Mouse (Mus musculus): ENCODE measurements around the gene Tcte2. TPM values are rescaled to one million over a fixed set of nuclear protein-coding genes. Genes with fewer than 3 reads are reported as not detected.

Tcte2 gene
- total RNA-seq, 2 experiments from 2014 or later = 13.6 to 17.9 TPM

DNA sequence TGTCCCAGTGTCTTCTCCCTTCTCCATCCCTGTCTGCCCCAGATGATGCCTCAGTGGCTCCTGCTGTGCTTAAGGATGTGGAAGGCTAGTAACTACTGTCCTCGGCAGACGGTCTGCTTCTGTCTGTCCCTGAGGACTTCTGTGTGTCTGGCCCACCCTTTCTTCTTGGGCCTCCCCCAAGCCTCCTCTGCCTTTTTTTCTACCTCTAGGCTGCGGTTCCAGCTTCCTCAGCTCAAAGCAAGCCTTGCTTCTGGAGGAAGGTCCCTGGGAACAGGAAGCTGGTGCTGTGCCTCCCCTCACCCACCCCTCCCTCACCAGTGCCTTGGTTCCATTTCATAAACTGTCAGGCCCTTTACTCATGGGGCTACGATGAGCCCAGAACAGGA is 29.9 kb downstream of the Tcte2 start:
- DNase-seq (ENCODE audit: extremely low spot score in 1 of 2, low spot score in 2 of 2) = no peak
- intact Hi-C loops (cut with DNase I) = no loop called here

DNA sequence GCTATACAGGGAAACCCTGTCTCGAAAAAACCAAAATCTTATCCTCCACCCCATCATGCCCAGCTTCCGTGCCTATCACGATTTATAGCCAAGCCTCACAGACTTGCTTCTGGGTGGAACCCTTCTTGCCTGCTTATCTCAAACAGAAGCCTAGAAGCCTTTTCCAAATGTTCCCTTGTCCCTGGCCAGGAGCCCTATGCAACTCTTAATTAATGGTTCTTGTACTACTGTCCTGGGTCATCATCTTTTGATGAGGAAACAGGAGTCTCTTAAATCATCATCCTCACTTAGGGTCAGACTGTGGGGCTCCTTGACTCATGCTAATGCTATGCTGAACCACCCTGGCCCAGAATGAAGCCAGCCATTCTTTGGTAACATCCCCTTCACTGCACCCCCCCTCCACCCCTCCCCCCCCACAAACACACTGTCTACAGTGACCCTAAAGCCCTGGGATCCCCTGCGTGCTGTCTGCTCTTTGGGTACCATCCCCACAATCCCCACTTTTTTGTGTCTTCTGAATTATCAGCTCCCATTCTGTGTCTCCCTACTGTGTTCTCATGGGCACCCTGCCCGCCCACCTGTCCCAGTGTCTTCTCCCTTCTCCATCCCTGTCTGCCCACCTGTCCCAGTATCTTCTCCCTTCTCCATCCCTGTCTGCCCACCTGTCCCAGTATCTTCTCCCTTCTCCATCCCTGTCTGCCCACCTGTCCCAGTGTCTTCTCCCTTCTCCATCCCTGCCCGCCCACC is 30.5 kb downstream of the Tcte2 start:
- intact Hi-C loops (cut with DNase I) = no loop called here
- no peak for DNase-seq (ENCODE audit: extremely low spot score in 1 of 2, low spot score in 2 of 2)

DNA sequence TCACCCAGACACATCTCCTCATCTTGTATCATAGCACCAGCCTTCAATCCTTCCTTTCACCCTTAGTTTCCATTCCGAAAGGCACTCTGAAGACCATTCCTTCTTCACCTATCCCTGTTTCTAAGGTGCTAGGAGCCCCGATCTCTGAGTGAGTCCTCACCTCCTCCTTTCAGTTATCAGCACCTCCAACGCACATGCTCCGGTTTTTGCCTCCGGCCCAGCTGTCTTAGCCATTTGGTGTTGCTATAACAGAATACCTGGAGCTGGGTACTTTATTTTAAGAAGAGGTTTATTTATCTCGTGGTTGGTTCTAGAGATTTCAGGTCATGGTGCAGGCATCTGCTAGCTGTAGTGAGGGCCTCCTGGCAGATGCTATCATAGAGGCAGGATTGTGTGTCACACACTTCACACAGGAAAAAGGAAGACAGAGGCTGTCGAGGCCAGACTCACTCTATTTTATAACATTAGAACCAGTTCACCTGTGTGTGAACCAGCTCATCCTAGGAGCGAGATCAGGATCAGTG is 34.7 kb downstream of the Tcte2 start:
- intact Hi-C loops (cut with DNase I) = no loop called here
- no peak for DNase-seq (ENCODE audit: extremely low spot score in 1 of 2, low spot score in 2 of 2)

DNA sequence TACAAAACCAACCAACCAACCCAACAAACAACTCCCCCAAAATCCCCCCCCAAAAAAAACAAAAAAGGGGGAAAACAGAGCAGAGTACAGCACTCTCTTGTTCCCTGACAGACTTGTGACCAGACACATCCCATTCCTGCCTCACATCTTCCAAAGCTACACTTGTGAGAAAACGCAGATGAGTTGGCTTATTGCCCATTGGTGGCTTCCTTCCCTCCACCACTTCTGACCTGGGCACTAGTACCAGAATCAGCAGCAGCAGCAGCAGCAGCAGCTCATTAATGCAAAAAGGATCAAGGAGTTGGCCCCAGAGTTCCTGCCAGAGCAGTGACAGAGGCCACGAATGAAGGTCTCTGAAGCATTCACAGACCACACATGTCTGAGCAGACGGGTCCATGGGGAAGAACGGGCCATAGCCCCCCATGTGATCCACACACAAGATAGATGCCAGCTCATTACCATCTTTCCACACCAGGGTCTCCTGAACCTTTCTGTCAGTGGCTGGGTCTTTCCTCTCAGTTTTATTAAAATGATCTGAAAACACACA is 36.5 kb downstream of the Tcte2 start:
- no peak for DNase-seq (ENCODE audit: extremely low spot score in 1 of 2, low spot score in 2 of 2)
- intact Hi-C loops (cut with DNase I) = no loop called here

DNA sequence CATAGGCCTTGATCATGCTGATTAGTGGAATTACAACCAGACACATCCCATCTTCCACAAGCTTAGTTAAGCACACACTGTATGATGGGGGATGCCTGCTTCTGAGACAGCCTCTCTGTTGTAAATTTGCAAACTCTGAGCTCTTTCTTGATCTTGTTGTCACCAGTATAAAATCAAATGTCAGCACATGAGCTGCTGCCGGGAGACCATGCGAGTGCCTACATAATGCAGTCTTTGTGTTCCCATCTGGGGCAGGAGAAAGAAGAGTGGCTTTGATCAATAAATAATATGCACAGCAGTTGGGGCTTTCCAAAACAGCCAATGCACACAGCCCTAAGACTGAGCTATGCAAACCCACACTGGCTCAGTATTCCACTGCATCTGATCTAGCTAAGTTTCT is 39.2 kb downstream of the Tcte2 start:
- intact Hi-C loops (cut with DNase I) = no loop called here
- no peak for DNase-seq (ENCODE audit: extremely low spot score in 1 of 2, low spot score in 2 of 2)

DNA sequence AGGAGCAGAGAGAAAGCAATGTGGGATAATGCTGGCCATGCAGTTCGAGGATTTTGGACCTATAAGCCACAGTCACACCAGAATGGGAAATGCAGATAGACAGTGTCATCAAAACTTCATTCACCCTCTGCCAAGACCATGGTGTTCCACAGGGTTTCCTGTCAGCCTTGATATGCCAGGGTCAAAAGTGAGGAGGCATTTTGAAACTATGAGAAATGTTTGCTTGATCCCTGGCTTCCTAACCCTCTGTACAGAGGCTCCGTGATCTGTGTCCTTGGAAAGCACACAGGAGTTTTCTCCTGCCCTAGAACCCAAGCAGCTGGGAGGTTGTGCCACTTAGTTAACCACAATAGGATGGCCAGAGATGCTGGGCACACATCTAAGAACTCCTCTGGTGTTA is 40.3 kb downstream of the Tcte2 start:
- intact Hi-C loops (cut with DNase I) = no loop called here
- no peak for DNase-seq (ENCODE audit: extremely low spot score in 1 of 2, low spot score in 2 of 2)

DNA sequence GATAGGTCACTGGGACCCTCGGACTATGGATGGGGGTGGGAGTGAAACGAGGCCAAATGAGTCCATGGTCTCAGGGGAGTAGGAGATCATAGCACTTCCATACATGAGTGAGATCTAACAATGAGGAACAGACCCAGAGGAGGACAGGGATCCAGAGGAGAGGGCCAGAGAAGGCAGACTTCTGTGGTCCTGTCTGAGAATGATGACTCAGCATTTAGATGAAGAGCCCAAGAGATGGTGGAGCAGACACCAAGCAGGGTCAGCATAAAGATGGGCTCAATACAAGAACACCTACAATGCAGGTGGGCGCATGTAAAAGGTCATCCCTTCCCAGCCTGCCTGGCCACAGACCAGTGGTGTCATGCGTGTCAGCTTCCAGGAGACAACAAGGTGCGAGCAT is 41.4 kb downstream of the Tcte2 start:
- intact Hi-C loops (cut with DNase I) = no loop called here

DNA sequence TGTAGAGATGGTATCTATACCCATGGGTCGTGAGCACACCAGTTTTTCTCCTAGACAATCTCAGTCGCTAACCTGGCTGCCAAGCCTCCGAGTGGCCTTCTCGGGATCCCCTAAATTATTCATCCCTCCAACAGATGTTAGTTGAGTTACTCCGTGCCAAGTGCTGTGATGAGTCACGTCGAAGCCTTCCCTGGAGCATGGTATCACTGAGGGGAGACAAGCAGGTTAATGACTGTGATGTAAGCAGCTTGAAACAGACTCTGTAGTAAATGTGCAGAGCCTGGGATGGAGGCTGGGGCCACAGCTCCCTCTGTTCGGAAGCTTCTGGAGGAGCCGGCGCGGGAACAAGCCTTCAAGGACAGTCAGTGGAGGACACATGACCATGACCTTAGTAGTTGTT is 44.2 kb downstream of the Tcte2 start:
- intact Hi-C loops (cut with DNase I) = no loop called here
- DNase-seq (ENCODE audit: extremely low spot score in 1 of 2, low spot score in 2 of 2) = no peak

More for the DNA sequence above, 41.4 kb downstream of the Tcte2 start:
- no peak for DNase-seq (ENCODE audit: extremely low spot score in 1 of 2, low spot score in 2 of 2)

DNA sequence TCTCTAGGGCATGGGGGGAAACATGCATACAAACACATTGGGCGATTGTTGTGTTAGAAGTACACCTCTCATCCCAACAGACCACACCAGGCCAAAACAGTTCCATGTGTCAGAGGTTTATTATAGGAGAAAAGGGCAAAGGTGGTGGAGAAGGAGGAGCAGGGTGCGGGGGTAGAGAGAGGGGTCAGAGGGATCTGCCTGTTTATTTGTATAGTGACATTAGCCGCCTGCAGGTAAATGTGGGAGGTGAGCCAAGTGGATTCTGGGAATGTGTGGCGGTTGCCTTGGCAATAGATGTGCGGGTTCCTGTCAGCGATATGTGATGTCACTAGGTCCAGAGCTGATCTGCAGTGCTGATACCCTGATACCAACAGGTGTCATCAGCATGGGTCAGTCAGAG is 45.3 kb downstream of the Tcte2 start:
- intact Hi-C loops (cut with DNase I) = no loop called here
- no peak for DNase-seq (ENCODE audit: extremely low spot score in 1 of 2, low spot score in 2 of 2)

DNA sequence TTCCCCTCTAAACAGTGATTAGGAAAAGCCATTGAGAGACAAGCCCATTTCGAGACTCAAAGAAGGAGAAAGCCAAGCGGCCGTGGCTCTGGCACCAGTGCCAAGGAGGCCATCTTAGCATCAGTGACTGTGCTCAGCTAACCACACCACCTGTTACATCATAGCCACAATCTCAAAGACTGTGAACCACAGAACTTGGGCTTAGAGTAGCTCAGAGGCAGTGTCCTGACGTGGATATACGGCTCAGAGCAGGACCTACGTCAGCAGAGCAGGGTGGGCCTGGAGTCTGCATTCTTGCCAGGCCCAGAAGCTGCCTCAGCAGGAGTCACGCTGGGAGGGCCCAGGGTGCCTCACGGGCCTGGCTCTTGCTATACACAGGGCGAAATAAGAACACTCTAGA is 46.1 kb downstream of the Tcte2 start:
- intact Hi-C loops (cut with DNase I) = no loop called here
- DNase-seq (ENCODE audit: extremely low spot score in 1 of 2, low spot score in 2 of 2) = no peak

DNA sequence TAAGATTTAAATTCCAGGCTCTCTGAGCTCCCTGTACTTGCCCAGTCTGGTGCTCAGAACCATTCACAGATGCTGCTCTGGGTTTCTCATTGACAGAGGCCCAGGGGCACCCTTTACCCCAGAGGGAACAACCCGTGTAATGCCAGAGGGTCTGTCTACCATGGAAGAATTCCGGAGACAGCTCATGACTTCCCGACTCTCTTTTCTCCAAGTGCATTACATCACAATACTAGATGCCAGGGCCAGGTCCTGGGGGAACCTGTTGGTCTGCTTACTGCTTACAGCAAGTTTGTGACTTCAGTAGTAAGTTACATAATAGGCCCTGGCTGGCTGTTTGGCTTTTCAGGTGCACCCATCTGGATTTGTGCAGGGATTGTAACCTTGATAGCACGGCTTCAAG is 47.0 kb downstream of the Tcte2 start:
- DNase-seq (ENCODE audit: extremely low spot score in 1 of 2, low spot score in 2 of 2) = no peak
- intact Hi-C loops (cut with DNase I) = no loop called here

DNA sequence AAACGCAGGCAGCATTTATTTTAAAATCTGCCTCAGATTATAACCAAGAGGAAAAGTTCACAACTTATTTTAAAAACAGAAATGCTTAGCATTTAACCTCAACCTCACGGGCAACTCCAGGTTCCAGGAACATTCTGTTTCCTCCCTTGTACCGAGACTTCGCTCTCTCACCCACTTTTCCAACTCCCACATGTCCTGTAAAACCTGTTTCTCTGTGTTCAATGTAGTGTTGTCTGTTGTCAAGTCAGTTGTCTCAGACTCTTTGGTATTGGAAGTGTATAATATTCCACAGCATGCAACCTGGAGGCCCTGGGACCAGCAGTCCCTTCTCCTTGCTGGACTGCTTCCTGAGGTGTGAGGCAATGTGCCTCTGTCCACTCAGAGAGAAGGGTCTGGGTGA is 47.5 kb downstream of the Tcte2 start:
- intact Hi-C loops (cut with DNase I) = no loop called here
- no peak for DNase-seq (ENCODE audit: extremely low spot score in 1 of 2, low spot score in 2 of 2)

DNA sequence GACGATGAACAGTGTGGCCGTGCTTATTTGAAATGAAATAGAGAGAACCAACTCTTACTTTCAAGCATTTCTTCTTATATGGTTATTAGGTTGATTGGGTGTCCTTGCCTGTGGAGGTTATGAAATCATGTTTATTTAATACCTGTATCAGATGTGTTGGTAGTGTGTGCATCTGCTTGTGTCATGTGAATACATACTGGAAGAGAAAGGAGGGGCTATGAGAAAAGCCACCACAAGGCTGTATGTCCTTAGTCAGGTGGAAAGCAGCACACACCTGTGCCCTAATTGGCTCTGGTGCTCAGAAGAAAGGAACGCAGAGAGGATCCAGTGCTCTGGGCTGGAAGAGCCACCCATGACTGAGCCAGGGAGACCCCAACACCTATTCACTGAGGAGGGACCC is 49.1 kb downstream of the Tcte2 start:
- intact Hi-C loops (cut with DNase I) = no loop called here
- no peak for DNase-seq (ENCODE audit: extremely low spot score in 1 of 2, low spot score in 2 of 2)

DNA sequence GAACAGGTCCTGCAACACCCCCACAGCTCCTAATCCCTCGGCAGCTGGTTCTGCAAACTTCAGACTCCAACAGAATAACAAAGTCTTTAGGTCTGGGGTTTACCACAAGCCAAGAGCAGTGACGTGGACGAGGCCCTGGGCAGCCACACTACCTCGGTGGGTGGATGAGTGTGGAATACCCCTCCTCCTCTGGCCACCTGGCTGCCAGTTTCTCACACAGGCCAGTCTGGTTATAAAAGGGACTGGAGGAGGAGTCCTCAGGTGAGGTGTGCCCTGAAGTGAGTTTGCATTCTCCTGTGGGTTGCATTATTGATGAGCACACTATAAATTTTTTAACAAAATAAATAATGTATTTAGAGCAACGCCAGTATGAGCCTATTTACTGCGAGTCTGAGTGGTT is 49.5 kb downstream of the Tcte2 start:
- no peak for DNase-seq (ENCODE audit: extremely low spot score in 1 of 2, low spot score in 2 of 2)
- intact Hi-C loops (cut with DNase I) = no loop called here

DNA sequence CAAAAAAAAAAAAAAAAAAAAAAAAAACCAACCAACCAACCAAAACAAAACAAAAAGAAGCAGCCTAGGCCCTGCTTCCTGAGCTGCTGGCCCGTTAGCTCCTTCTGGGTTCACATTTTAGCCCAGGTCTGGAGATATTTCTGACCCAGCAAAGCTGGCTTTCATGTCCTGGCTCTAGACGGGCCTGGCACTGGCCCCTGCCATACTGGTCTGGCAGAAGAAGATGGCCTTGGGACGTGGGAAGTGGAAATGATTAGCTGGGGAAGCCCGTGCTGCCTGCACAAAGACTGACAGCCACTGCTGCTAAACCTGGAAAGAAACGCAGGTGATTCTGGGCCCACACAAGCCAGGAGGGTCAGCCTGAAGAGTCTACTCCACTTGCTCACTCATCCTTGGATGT is 50.5 kb downstream of the Tcte2 start:
- no peak for DNase-seq (ENCODE audit: extremely low spot score in 1 of 2, low spot score in 2 of 2)
- intact Hi-C loops (cut with DNase I) = no loop called here

DNA sequence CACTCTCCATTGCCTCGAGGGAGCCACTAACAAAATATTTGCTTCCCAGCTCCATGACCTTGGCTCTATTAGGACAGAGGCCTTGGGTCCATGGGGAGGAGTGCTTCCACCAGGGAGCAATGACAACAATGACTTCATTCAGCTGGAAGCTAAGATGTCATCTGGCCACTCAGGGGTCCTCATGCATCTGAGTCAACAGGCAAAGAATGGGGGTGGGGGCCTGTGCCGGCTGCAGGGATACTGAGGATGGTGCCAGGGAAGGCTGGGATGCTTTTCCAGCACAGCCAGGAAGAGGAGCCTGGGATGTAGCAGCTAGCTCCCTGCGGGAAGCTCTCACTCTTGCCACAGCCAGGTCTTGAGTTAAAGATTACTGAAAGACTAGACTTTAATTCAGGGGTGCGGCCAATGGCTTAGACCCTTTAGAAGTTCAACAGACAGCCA is 56.1 kb downstream of the Tcte2 start:
- intact Hi-C loops (cut with DNase I) = no loop called here
- DNase-seq (ENCODE audit: extremely low spot score in 1 of 2, low spot score in 2 of 2) = peak in 1 of 2 experiments; percentile 64

DNA sequence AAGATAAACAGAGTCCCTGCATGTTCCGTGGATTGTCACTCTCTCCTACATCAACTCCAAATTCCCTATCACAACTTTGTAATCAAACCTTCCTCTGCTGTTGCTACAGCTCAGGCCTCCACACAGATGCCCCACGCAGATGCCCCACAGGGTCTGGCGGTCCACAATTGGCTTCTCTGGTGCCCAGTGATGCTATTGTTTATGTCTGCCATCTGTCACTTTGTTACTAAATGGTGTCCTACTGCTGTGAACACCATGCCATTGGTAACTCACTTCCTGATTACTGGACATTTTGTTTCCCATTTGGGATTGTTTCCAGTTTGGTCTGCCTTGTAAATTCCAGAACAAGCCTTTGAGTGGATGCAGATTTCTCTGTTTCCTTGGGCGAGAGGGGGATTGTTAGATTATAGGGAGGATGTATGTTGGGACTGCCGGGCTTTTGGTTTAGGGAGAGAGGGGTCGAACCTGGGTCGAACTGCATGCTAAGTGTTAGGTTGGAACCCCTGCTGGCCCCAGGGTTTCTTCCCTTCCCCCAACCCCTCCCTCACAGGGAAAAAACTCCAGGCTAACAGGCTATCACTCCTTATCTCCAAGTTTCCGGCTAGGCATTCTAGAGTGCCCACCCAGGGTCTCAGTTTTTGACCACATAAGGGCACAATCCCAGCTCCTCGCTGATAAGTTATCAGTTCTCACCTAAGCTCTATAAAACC is 57.9 kb downstream of the Tcte2 start:
- intact Hi-C loops (cut with DNase I) = no loop called here
- DNase-seq (ENCODE audit: extremely low spot score in 1 of 2, low spot score in 2 of 2) = no peak

DNA sequence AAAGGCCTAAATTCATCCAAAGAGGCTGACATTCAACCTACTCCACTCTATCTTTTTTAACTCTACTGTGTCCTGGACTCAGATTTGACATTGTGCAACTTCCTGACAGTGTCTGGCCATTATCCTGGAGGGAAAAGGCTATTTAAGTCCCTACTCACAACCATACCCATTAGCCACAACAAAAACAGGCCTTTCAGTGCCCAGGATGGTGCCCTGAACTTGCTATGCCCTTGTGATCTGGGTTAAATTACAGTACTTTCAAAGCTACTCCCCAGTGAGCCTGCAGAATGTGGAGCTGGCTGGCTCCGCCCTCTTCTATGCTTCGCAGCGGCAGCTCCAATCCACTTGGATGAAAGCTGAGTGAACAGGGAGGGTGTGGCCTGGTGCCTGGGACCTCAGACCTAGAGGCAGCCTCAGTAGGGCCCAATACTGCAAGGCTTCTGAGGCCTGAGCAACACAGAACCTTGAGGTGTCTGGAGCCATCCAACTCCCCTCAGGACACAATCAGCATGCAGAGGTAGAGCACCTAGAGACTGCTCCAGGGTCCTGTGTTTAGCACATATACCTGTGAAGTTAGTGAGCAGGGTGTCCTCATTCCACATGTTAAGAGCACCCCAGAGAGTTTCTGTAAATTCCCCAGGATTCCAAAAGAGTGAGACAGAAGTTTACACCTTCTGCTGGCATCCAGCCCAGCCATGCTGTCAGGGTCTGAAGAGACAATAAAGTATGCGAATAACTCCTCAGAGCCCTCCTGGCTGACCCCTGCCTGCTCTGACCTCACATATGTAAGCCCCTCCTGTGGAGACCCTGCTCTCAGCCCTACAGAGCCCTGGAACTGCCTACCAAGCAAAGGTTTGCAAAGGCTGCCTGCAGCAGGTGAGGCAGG is 61.3 kb downstream of the Tcte2 start:
- DNase-seq (ENCODE audit: extremely low spot score in 1 of 2, low spot score in 2 of 2) = peak in 1 of 2 experiments; percentile 86
- intact Hi-C loops (cut with DNase I) = no loop called here

DNA sequence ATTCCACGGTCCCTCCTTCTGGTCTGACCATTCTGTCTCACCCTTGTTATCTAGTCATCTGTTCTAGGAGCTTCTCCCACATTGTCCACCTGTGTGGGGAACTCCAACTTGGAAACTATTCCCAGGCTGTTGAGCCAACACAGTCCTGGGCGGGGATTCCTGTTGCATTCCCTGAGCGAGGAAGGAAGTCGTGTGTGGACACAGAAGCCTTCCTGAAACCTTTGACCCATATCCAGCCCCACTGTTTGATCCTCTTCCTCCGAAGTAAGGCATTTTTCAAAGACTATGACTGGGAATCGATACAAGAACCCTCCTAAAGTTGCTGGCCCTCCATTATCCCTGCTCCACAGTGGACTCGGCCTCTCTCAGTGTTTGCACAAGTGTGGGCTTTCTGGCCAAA is 61.9 kb downstream of the Tcte2 start:
- intact Hi-C loops (cut with DNase I) = no loop called here
- DNase-seq (ENCODE audit: extremely low spot score in 1 of 2, low spot score in 2 of 2) = peak in 1 of 2 experiments; percentile 72

Measured in left cerebral cortex, postnatal 10 days (tissue).